Mouse (Mus musculus) liver, embryonic 12.5 days (tissue): ENCODE measurements around the gene Camta1. TPM values are rescaled to one million over a fixed set of nuclear protein-coding genes. Genes with fewer than 3 reads are reported as not detected.
A peak's percentile ranks its signal among the peaks of the same experiment; 100 is the strongest.

Experiments
- ATAC-seq: fragments of 200-750 bp; cut with Nextera tagmentation; 2 replicates; pipeline ENCODE4 v1.8.0; 2017; ENCODE audit warnings: moderate number of reproducible peaks, mild to moderate bottlenecking, moderate library complexity
- H3K27ac ChIP-seq: fragments of 300-500 bp; sonication (generic); 2 replicates; pipeline ENCODE4 v1.5.1; 2016; ENCODE audit warnings: mild to moderate bottlenecking
- H3K27me3 ChIP-seq: fragments of 300-500 bp; sonication (generic); replicated peaks from 2 replicates; pipeline ENCODE4 v1.6.1; 2016; ENCODE audit warnings: mild to moderate bottlenecking, moderate library complexity
- H3K36me3 ChIP-seq: fragments of 300-500 bp; sonication (generic); 2 replicates; pipeline ENCODE4 v1.6.1; 2016; ENCODE audit warnings: mild to moderate bottlenecking, moderate library complexity
- H3K4me1 ChIP-seq: fragments of 300-500 bp; sonication (generic); 2 replicates; pipeline ENCODE4 v1.6.1; 2016
- H3K4me2 ChIP-seq: fragments of 300-500 bp; sonication (generic); 2 replicates; pipeline ENCODE4 v1.6.1; 2016; ENCODE audit warnings: mild to moderate bottlenecking, moderate library complexity
- H3K4me3 ChIP-seq: fragments of 300-500 bp; sonication (generic); 2 replicates; pipeline ENCODE4 v1.5.1; 2016; ENCODE audit warnings: mild to moderate bottlenecking, moderate library complexity
- H3K9ac ChIP-seq: fragments of 300-500 bp; sonication (generic); 2 replicates; pipeline ENCODE4 v1.6.1; 2016; ENCODE audit warnings: mild to moderate bottlenecking, moderate library complexity
- H3K9me3 ChIP-seq: fragments of 300-500 bp; sonication (generic); replicated peaks from 2 replicates; pipeline ENCODE4 v1.6.1; 2016; ENCODE audit warnings: mild to moderate bottlenecking, moderate library complexity
- WGBS: fragments of 180-500 bp; shearing (Covaris S2); methylation state at CpG from one replicate; pipeline ENCODE4 v1.1.7; 2016; ENCODE audit not compliant: insufficient replicate concordance; 5-methylcytosine and 5-hydroxymethylcytosine counted together
- polyA plus RNA-seq: library from polyadenylated mRNA; unstranded; fragments of >200 nt; fragmentation: Nextera tagmentation; extraction: Ambion mirVana; gene quantifications from 2 replicates; pipeline ENCODE4 v1.2.1, GENCODE M21; 2016

Camta1 gene
- polyA plus RNA-seq, 1 experiment from 2014 or later: 49.6 TPM

GRCm38 (mm10) chr4:151728391-151729065 is 133.1 kb downstream of the Camta1 start:
- Histone ChIP-seq H3K27me3 (no peaks in the 10 kb centered on the region), H3K36me3 (no peaks in the 10 kb centered on the region), H3K4me3 (no peak overlapping the region), H3K27ac (peak overlapping the region; percentile 91), H3K4me1 (peaks cover 79% of the 10 kb centered on the region), H3K9me3 (no peaks in the 10 kb centered on the region), H3K4me2 (no peak overlapping the region), H3K9ac (peak overlapping the region; percentile 49)
- WGBS: 81% methylated on average over 11 of the region's 11 CpGs
- no peak for ATAC-seq

GRCm38 (mm10) chr4:151726396-151726795 is 135.3 kb downstream of the Camta1 start:
- Histone ChIP-seq H3K9ac (peak overlapping the region; percentile 62), H3K27me3 (no peaks in the 10 kb centered on the region), H3K4me1 (peaks cover 73% of the 10 kb centered on the region), H3K9me3 (no peaks in the 10 kb centered on the region), H3K36me3 (no peaks in the 10 kb centered on the region), H3K4me3 (no peak overlapping the region), H3K27ac (peak overlapping the region; percentile 91), H3K4me2 (peak overlapping the region; percentile 54)
- 15% methylated on average over 2 of the region's 2 CpGs for WGBS
- peak; percentile 80 for ATAC-seq

- ATAC-seq: no peak
- Histone ChIP-seq H3K4me1 (peaks cover 71% of the 10 kb centered on the region), H3K4me3 (no peak overlapping the region), H3K9ac (0 out of 2 replicates have a peak overlapping the region, but pooled peaks have one; percentile 15), H3K27ac (peak overlapping the region; percentile 91; the same call in 1 of the 2 replicates), H3K27me3 (no peaks in the 10 kb centered on the region), H3K9me3 (no peaks in the 10 kb centered on the region), H3K4me2 (no peak overlapping the region), H3K36me3 (no peaks in the 10 kb centered on the region)
Measured at GRCm38 (mm10) chr4:151724897-151725296, 136.8 kb downstream of the Camta1 start.

GRCm38 (mm10) chr4:151720722-151721467 is 140.8 kb downstream of the Camta1 start:
- H3K36me3 ChIP-seq: no peaks in the 10 kb centered on the region
- WGBS: 67% methylated on average over 15 of the region's 15 CpGs
- no peaks in the 10 kb centered on the region for H3K9me3 ChIP-seq
- no peak overlapping the region for H3K27ac ChIP-seq
- no peak overlapping the region for H3K4me2 ChIP-seq
- ATAC-seq: no peak
- no peaks in the 10 kb centered on the region for H3K27me3 ChIP-seq
- H3K4me3 ChIP-seq: no peak overlapping the region
- peaks cover 67% of the 10 kb centered on the region for H3K4me1 ChIP-seq
- no peak overlapping the region for H3K9ac ChIP-seq

GRCm38 (mm10) chr4:151718866-151719475 is 142.7 kb downstream of the Camta1 start:
- WGBS: 45% methylated on average over 21 of the region's 21 CpGs
- H3K4me1 ChIP-seq: peaks cover 52% of the 10 kb centered on the region
- peak; percentile 87 for ATAC-seq
- no peaks in the 10 kb centered on the region; the same call in 1 of the 2 replicates for H3K27me3 ChIP-seq
- peak overlapping the region; percentile 87 for H3K27ac ChIP-seq
- H3K9me3 ChIP-seq: no peaks in the 10 kb centered on the region
- H3K4me3 ChIP-seq: peak overlapping the region; percentile 24; the same call in 1 of the 2 replicates
- H3K4me2 ChIP-seq: peak overlapping the region; percentile 55
- peak overlapping the region; percentile 60; the same call in 1 of the 2 replicates for H3K9ac ChIP-seq
- H3K36me3 ChIP-seq: no peaks in the 10 kb centered on the region

- Histone ChIP-seq H3K27me3 (no peaks in the 10 kb centered on the region; the same call in 1 of the 2 replicates), H3K27ac (peak overlapping the region; percentile 87), H3K9me3 (no peaks in the 10 kb centered on the region), H3K4me3 (no peak overlapping the region), H3K4me1 (peaks cover 52% of the 10 kb centered on the region), H3K36me3 (no peaks in the 10 kb centered on the region), H3K9ac (peak overlapping the region; percentile 24; the same call in 1 of the 2 replicates), H3K4me2 (no peak overlapping the region)
- peak; percentile 62; the same call in 1 of the 2 replicates for ATAC-seq
- WGBS: 79% methylated on average over 7 of the region's 7 CpGs
Measured at GRCm38 (mm10) chr4:151717864-151718263, 143.8 kb downstream of the Camta1 start.

GRCm38 (mm10) chr4:151713714-151714113 is 148.0 kb downstream of the Camta1 start:
- H3K27me3 ChIP-seq: peaks cover 5% of the 10 kb centered on the region; the same call in 1 of the 2 replicates
- no peaks in the 10 kb centered on the region for H3K36me3 ChIP-seq
- H3K4me1 ChIP-seq: peaks cover 38% of the 10 kb centered on the region
- no peak overlapping the region for H3K4me2 ChIP-seq
- no peak overlapping the region for H3K4me3 ChIP-seq
- H3K9ac ChIP-seq: no peak overlapping the region
- no peak overlapping the region for H3K27ac ChIP-seq
- no peaks in the 10 kb centered on the region for H3K9me3 ChIP-seq
- 85% methylated on average over 6 of the region's 6 CpGs for WGBS
- ATAC-seq: no peak

- Histone ChIP-seq H3K9me3 (no peaks in the 10 kb centered on the region), H3K27ac (no peak overlapping the region), H3K36me3 (no peaks in the 10 kb centered on the region), H3K9ac (no peak overlapping the region), H3K4me2 (no peak overlapping the region), H3K27me3 (peaks cover 5% of the 10 kb centered on the region; the same call in 1 of the 2 replicates), H3K4me3 (no peak overlapping the region), H3K4me1 (peaks cover 15% of the 10 kb centered on the region)
- WGBS: 75% methylated on average over 2 of the region's 2 CpGs
- no peak for ATAC-seq
Measured at GRCm38 (mm10) chr4:151711406-151711805, 150.3 kb downstream of the Camta1 start.

GRCm38 (mm10) chr4:151710522-151710921 is 151.2 kb downstream of the Camta1 start:
- no peak overlapping the region for H3K27ac ChIP-seq
- no peak overlapping the region for H3K9ac ChIP-seq
- no peaks in the 10 kb centered on the region for H3K9me3 ChIP-seq
- H3K4me1 ChIP-seq: peaks cover 14% of the 10 kb centered on the region
- no peak overlapping the region for H3K4me3 ChIP-seq
- peaks cover 5% of the 10 kb centered on the region; the same call in 1 of the 2 replicates for H3K27me3 ChIP-seq
- H3K36me3 ChIP-seq: no peaks in the 10 kb centered on the region
- no peak overlapping the region for H3K4me2 ChIP-seq
- ATAC-seq: no peak
- WGBS: 47% methylated on average over 7 of the region's 7 CpGs

- H3K4me3 ChIP-seq: no peak overlapping the region
- no peak overlapping the region for H3K27ac ChIP-seq
- H3K27me3 ChIP-seq: peaks cover 5% of the 10 kb centered on the region; the same call in 1 of the 2 replicates
- 59% methylated on average over 8 of the region's 8 CpGs for WGBS
- no peak overlapping the region for H3K9ac ChIP-seq
- no peaks in the 10 kb centered on the region for H3K9me3 ChIP-seq
- ATAC-seq: no peak
- no peak overlapping the region for H3K4me2 ChIP-seq
- H3K4me1 ChIP-seq: peaks cover 14% of the 10 kb centered on the region
- H3K36me3 ChIP-seq: no peaks in the 10 kb centered on the region
Measured at GRCm38 (mm10) chr4:151709269-151709668, 152.4 kb downstream of the Camta1 start.

GRCm38 (mm10) chr4:151703069-151703735 is 158.5 kb downstream of the Camta1 start:
- WGBS: 69% methylated on average over 14 of the region's 14 CpGs

More at GRCm38 (mm10) chr4:151703069-151703735, 158.5 kb downstream of the Camta1 start:
- Histone ChIP-seq H3K27ac (no peak overlapping the region), H3K27me3 (no peaks in the 10 kb centered on the region; the same call in 1 of the 2 replicates), H3K4me2 (peak overlapping the region; percentile 8; the same call in 1 of the 2 replicates), H3K4me3 (no peak overlapping the region), H3K4me1 (peaks cover 19% of the 10 kb centered on the region), H3K9ac (no peak overlapping the region), H3K9me3 (no peaks in the 10 kb centered on the region), H3K36me3 (no peaks in the 10 kb centered on the region)
- ATAC-seq: peak; percentile 84
